Mouse (Mus musculus): ENCODE data around the gene Zmym1. TPM values are rescaled to one million over a fixed set of nuclear protein-coding genes. Genes with fewer than 3 reads are reported as not detected.
"Not testable (repeated sequence)": the region's sequence is repeated elsewhere in the genome, so short reads cannot be mapped to it uniquely, and the experiment has no call there.

The Zmym1 gene
- polyA plus RNA-seq, 1 experiment from 2014 or later: 11.4 TPM

DNA sequence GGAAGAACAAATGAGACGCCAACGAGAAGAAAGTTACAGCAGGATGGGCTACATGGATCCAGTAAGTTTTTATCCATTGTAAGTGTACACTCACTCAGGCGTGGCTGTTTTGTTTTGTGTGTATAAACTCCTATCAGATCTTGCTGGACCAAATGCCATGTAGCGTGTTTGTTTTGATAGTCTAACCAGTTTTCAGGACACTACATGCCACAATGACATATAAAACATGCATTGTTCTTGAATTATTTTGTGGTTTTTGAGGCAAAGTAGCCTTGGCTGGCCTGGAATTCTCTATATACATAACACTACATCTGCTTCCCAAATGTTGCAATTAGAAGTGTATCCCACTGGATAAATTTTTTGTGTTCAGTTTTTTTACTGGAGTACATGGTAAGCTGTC lies 34.1 kb downstream of the Zmym1 start:
- 89% methylated on average over 4 of the region's 4 CpGs for WGBS
- Histone ChIP-seq H3K27me3 (replicated peaks) (no peaks in the 10 kb centered on the region), H3K4me2 (no peak overlapping the region), H3K4me3 (no peak overlapping the region), H3K9me3 (no peaks in the 10 kb centered on the region), H3K27ac (replicated peaks) (no peak overlapping the region), H3K4me1 (peaks cover 41% of the 10 kb centered on the region), H3K9ac (no peak overlapping the region), H3K36me3 (peaks cover 88% of the 10 kb centered on the region)
- no peak for ATAC-seq (ENCODE audit: extremely low read depth, insufficient number of reproducible peaks, low FRiP score, low TSS enrichment)

DNA sequence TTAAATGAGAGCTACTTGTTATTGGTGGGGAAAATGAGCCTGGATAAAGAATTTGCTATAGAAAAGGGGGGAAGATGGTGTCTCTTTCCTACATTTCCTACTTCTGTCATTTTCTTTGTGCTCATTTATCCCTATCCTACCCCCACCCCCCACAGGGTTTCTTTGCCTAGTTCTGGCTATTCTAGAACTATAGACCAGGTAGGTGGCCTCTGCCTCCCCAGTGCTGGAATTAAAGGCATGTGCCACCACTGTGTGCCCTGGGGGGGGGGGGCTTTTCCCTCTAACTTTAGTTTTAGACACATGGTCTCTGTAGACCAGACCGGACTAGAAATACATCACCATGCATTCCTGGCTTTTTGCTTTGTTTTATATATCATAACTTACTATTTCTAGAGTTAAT lies 36.7 kb downstream of the Zmym1 start:
- Histone ChIP-seq H3K9ac (peak overlapping the region; percentile 100), H3K9me3 (no peaks in the 10 kb centered on the region), H3K36me3 (peaks cover 63% of the 10 kb centered on the region), H3K4me2 (peak overlapping the region; percentile 94), H3K27me3 (replicated peaks) (no peaks in the 10 kb centered on the region), H3K4me1 (peaks cover 46% of the 10 kb centered on the region), H3K27ac (replicated peaks) (no peak overlapping the region), H3K4me3 (peak overlapping the region; percentile 96)
- 36% methylated on average over 1 of the region's 1 CpGs for WGBS
- ATAC-seq (ENCODE audit: extremely low read depth, insufficient number of reproducible peaks, low FRiP score, low TSS enrichment): no peak

DNA sequence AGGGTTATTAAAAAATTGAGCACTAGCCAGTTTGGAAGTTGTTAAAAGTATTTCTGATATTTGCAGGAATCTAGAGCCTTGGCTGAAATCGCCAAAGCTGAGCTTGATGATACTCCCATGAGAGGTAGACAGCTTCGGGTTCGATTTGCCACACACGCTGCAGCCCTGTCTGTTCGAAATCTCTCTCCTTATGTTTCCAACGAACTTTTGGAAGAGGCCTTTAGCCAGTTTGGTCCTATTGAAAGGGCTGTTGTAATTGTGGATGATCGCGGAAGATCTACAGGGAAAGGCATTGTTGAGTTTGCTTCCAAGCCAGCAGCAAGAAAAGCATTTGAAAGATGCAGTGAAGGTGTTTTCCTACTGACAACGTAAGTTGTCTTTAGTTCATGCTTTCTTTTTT lies 37.8 kb downstream of the Zmym1 start:
- ATAC-seq (ENCODE audit: extremely low read depth, insufficient number of reproducible peaks, low FRiP score, low TSS enrichment): no peak
- peak overlapping the region; percentile 96 for H3K4me3 ChIP-seq
- H3K27me3 ChIP-seq (replicated peaks): no peaks in the 10 kb centered on the region
- 3% methylated on average over 9 of the region's 9 CpGs for WGBS
- no peaks in the 10 kb centered on the region for H3K9me3 ChIP-seq
- H3K4me1 ChIP-seq: peaks cover 46% of the 10 kb centered on the region
- 0 out of 2 replicates have a peak overlapping the region, but pooled peaks have one; percentile 98 for H3K27ac ChIP-seq (replicated peaks)
- peak overlapping the region; percentile 100 for H3K9ac ChIP-seq
- H3K4me2 ChIP-seq: peak overlapping the region; percentile 94
- peaks cover 57% of the 10 kb centered on the region for H3K36me3 ChIP-seq

- peaks cover 36% of the 10 kb centered on the region for H3K4me1 ChIP-seq
- peak; percentile 73 for ATAC-seq (ENCODE audit: extremely low read depth, insufficient number of reproducible peaks, low FRiP score, low TSS enrichment)
- no peaks in the 10 kb centered on the region for H3K9me3 ChIP-seq
- WGBS: under 1% methylated on average over 51 of the region's 53 CpGs
- peaks cover 46% of the 10 kb centered on the region for H3K36me3 ChIP-seq
- H3K27me3 ChIP-seq (replicated peaks): no peaks in the 10 kb centered on the region
- H3K27ac ChIP-seq (replicated peaks): peak overlapping the region; percentile 98
- peak overlapping the region; percentile 100 for H3K9ac ChIP-seq
- H3K4me2 ChIP-seq: peak overlapping the region; percentile 94
- H3K4me3 ChIP-seq: peak overlapping the region; percentile 96
Measured at GRCm38 (mm10) chr4:127021989-127022626, 38.8 kb downstream of the Zmym1 start.

GRCm38 (mm10) chr4:127021151-127021945 lies 39.6 kb downstream of the Zmym1 start, which contains the start of gene Sfpq:
Gene Sfpq (plus strand): TSS chr4:127021324.
- no peaks in the 10 kb centered on the region for H3K9me3 ChIP-seq
- ATAC-seq (ENCODE audit: extremely low read depth, insufficient number of reproducible peaks, low FRiP score, low TSS enrichment): peak; percentile 90
- H3K9ac ChIP-seq: peak within 1 kb of the TSS; percentile 100
- no peaks in the 10 kb centered on the region for H3K27me3 ChIP-seq (replicated peaks)
- peaks cover 38% of the 10 kb centered on the region for H3K36me3 ChIP-seq
- H3K4me1 ChIP-seq: peaks cover 29% of the 10 kb centered on the region
- peak within 1 kb of the TSS; percentile 96 for H3K4me3 ChIP-seq
- under 1% methylated on average over 56 of the region's 87 CpGs for WGBS
- peak within 1 kb of the TSS; percentile 94 for H3K4me2 ChIP-seq
- peak within 1 kb of the TSS; percentile 98 for H3K27ac ChIP-seq (replicated peaks)

DNA sequence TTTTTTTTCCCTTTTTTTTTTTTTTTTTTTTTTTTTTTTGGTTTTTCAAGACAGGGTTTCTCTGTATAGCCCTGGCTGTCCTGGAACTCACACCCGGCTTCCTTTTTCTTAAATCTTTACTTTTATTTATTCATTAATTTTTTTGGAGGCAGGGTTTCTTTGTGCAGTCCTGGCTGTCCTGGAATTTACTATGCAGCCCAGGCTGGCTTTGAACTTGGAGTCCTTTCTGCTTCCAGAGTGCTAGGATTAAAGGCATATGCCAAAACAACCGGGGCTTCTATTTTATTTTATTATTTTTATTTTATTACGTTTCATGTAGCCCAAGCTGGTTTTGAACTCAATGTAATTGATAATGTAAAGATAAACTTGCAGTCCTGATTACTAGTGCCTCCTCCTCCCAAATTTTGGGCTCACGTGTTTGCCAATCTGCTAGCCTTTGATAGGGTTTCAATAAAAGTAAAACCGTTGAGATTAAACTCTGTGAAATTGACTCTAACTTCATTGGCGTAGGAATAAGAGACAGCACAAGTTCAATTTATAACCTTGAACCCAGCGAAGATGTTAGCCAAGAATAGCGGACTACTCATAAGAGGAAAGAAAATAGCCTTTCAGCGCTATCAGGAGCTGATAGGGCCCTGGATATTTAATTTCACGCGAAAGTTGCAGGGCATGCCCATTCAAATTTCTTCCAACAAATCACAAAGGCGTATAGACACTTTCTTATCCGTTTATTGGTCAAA lies 40.4 kb downstream of the Zmym1 start:
- Histone ChIP-seq H3K9ac (peak overlapping the region; percentile 71), H3K4me2 (peak overlapping the region; percentile 73), H3K4me1 (peaks cover 23% of the 10 kb centered on the region), H3K27ac (replicated peaks) (peak overlapping the region; percentile 75), H3K36me3 (peaks cover 30% of the 10 kb centered on the region), H3K9me3 (no peaks in the 10 kb centered on the region), H3K27me3 (replicated peaks) (no peaks in the 10 kb centered on the region), H3K4me3 (peak overlapping the region; percentile 96)
- 12% methylated on average over 13 of the region's 13 CpGs for WGBS
- no peak for ATAC-seq (ENCODE audit: extremely low read depth, insufficient number of reproducible peaks, low FRiP score, low TSS enrichment)

GRCm38 (mm10) chr4:127016366-127016765 lies 44.6 kb downstream of the Zmym1 start:
- H3K4me1 ChIP-seq: peaks cover 4% of the 10 kb centered on the region
- no peaks in the 10 kb centered on the region for H3K36me3 ChIP-seq
- no peak overlapping the region for H3K27ac ChIP-seq (replicated peaks)
- no peak for ATAC-seq (ENCODE audit: extremely low read depth, insufficient number of reproducible peaks, low FRiP score, low TSS enrichment)
- H3K27me3 ChIP-seq (replicated peaks): no peaks in the 10 kb centered on the region
- 82% methylated on average over 4 of the region's 4 CpGs for WGBS
- H3K4me3 ChIP-seq: no peak overlapping the region
- H3K4me2 ChIP-seq: no peak overlapping the region
- H3K9ac ChIP-seq: no peak overlapping the region
- H3K9me3 ChIP-seq: no peaks in the 10 kb centered on the region

DNA sequence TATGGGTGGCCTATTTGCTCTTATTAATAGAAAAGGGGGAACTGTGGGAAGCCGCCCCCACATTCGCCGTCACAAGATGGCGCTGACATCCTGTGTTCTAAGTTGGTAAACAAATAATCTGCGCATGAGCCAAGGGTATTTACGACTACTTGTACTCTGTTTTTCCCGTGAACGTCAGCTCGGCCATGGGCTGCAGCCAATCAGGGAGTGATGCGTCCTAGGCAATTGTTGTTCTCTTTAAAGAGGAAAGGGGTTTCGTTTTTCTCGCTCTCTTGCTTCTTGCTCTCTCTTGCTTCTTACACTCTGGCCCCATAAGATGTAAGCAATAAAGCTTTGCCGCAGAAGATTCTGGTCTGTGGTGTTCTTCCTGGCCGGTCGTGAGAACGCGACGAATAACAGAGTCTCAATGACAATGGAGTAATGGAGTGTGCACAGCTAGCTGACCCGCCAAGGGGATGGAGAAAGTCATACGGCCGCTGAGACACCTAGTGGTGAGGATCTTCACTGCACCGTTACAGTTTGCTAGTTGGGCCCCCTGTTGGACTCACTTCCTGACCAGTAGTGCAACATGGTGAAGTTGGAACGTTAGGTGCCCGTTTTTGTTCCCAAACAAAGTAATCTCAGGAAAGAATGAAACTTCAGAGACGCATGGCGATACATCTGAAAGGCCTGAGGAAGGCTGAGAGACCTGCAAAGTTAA lies 45.5 kb downstream of the Zmym1 start:
- not testable (repeated sequence) for H3K4me1 ChIP-seq; H3K27ac ChIP-seq (replicated peaks); H3K9me3 ChIP-seq; H3K36me3 ChIP-seq; H3K27me3 ChIP-seq (replicated peaks)
- peak; percentile 76; the same call in 1 of the 2 replicates for ATAC-seq (ENCODE audit: extremely low read depth, insufficient number of reproducible peaks, low FRiP score, low TSS enrichment)
- H3K4me2 ChIP-seq: peak overlapping the region; percentile 44
- H3K9ac ChIP-seq: 0 out of 2 replicates have a peak overlapping the region, but pooled peaks have one; percentile 37
- H3K4me3 ChIP-seq: peak overlapping the region; percentile 41
- 16% methylated on average over 14 of the region's 26 CpGs for WGBS

DNA sequence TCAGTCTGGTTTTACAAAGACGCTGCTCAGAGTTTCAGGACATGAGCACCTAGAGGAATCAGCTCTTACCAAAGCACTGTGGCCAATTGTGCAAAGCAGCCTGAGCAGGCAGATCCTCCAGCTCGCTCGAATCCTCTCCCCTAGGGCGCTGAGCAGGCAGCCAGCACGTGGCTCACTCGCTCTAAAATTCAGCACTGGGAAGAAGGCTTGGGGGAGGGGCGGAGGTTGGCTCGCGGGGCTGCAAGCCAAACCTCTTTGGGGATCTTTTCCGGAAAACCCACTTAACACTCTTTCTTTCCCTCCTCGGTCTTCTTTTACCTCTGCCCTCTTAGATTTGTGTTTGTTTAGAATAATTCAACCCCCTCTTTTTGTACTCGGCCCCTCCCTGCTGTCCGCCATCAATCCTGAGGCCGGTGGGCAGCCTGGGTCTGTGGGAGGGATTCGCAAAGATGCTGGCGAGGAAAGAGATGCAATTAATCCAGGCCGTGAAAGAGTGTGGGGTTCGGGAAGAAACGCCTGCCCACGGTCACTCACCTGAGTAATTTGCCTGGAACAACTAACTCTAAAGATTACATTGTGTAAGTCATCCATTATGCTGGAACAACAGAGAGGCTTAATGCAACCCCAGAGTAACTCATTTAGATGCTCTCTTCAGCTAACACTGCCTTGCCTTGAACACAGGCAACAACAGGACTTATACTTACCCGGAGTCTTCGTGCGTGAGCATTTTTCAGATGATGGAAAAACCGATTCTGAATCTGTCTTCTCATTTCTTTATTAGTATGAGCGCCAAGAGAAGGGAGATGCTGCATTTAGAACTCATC lies 55.6 kb downstream of the Zmym1 start:
- H3K27me3 ChIP-seq (replicated peaks): peaks cover 11% of the 10 kb centered on the region; the same call in 1 of the 2 replicates
- H3K36me3 ChIP-seq: no peaks in the 10 kb centered on the region
- 18% methylated on average over 25 of the region's 25 CpGs for WGBS
- peaks cover 6% of the 10 kb centered on the region for H3K4me1 ChIP-seq
- peak overlapping the region; percentile 74 for H3K4me2 ChIP-seq
- peak overlapping the region; percentile 68 for H3K9ac ChIP-seq
- H3K27ac ChIP-seq (replicated peaks): no peak overlapping the region
- H3K9me3 ChIP-seq: 0 out of 2 replicates have a peak, but pooled peaks cover 3% of the 10 kb centered on the region
- H3K4me3 ChIP-seq: peak overlapping the region; percentile 49
- no peak for ATAC-seq (ENCODE audit: extremely low read depth, insufficient number of reproducible peaks, low FRiP score, low TSS enrichment)

DNA sequence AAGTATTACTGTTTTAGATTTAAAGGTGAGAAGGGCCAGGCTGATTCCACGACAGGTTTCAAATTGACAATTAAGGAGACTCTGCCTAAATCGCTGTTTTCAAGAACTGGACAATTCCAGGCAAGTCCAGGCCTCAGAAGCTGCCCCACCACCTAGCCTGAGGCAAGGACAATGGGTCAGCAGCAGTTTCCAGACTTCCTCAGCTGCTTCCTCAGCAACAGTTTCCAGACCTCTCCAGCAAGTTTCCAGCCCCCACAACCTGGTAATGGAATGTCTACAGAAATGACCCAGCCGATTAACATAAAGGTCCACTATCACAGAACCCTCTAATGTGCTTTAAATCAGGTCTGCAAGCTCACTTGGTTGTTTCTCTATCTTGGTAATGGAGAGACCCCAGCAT lies 56.6 kb downstream of the Zmym1 start:
- Histone ChIP-seq H3K4me2 (no peak overlapping the region), H3K9me3 (0 out of 2 replicates have a peak, but pooled peaks cover 3% of the 10 kb centered on the region), H3K27ac (replicated peaks) (no peak overlapping the region), H3K36me3 (no peaks in the 10 kb centered on the region), H3K4me3 (no peak overlapping the region), H3K9ac (no peak overlapping the region), H3K27me3 (replicated peaks) (peaks cover 12% of the 10 kb centered on the region; the same call in 1 of the 2 replicates), H3K4me1 (peaks cover 6% of the 10 kb centered on the region)
- no peak for ATAC-seq (ENCODE audit: extremely low read depth, insufficient number of reproducible peaks, low FRiP score, low TSS enrichment)
- 69% methylated on average over 3 of the region's 3 CpGs for WGBS

Data from heart, embryonic 13.5 days (tissue).